Mouse (Mus musculus) thymus, adult 2 months (tissue): Measurements from ENCODE around the gene Scnn1b. TPM values are rescaled to one million over a fixed set of nuclear protein-coding genes. Genes with fewer than 3 reads are reported as not detected.

Experiments used
- DNase-seq: peaks from one replicate; pipeline ENCODE4 v3.0.0; 2021
- H3K27ac ChIP-seq: fragments of 200-500 bp; 2 replicates; pipeline ENCODE4 v1.5.1; 2012; ENCODE audit warnings: low read length, control low read depth; ENCODE audit not compliant: control insufficient read depth, insufficient read depth
- H3K27me3 ChIP-seq: fragments of 200-500 bp; 2 replicates; pipeline ENCODE4 v1.6.1; 2012; ENCODE audit warnings: mild to moderate bottlenecking, low read length, moderate library complexity, mixed read lengths; ENCODE audit not compliant: control insufficient read depth, insufficient read depth
- H3K36me3 ChIP-seq: fragments of 200-500 bp; 2 replicates; pipeline ENCODE4 v1.6.1; 2012; ENCODE audit warnings: mild to moderate bottlenecking, low read length, moderate library complexity; ENCODE audit not compliant: control insufficient read depth, insufficient read depth
- H3K4me1 ChIP-seq: fragments of 200-500 bp; replicated peaks from 2 replicates; pipeline ENCODE4 v1.6.1; 2012; ENCODE audit warnings: low read length; ENCODE audit not compliant: control insufficient read depth, insufficient read depth
- H3K4me3 ChIP-seq: fragments of 200-500 bp; 2 replicates; pipeline ENCODE4 v1.5.1; 2012; ENCODE audit warnings: mild to moderate bottlenecking, low read length, control low read depth, moderate library complexity; ENCODE audit not compliant: control insufficient read depth, insufficient read depth
- CTCF ChIP-seq: fragments of 200-500 bp; IDR thresholded peaks from 2 replicates; pipeline ENCODE4 v1.5.1; 2012; ENCODE audit warnings: mild to moderate bottlenecking, control low read depth, low read length, moderate library complexity, borderline replicate concordance; ENCODE audit not compliant: control insufficient read depth, poor library complexity, insufficient read depth; ENCODE audit errors: extremely low read depth
- POLR2A ChIP-seq: fragments of 200-500 bp; IDR thresholded peaks from 2 replicates; pipeline ENCODE4 v1.6.1; 2012; ENCODE audit warnings: mild to moderate bottlenecking, low read length, control low read depth, moderate library complexity; ENCODE audit not compliant: control insufficient read depth, poor library complexity, insufficient read depth; ENCODE audit errors: extremely low read depth
- WGBS: fragments of 180-500 bp; shearing (Covaris S2); methylation state at CpG from one replicate; pipeline ENCODE4 v1.1.7; 2018; 5-methylcytosine and 5-hydroxymethylcytosine counted together
- polyA plus RNA-seq: library from polyadenylated mRNA; depleted of rRNA; stranded (reverse); fragments of >200 nt; gene quantifications from 2 replicates; pipeline ENCODE4 v1.2.3, GENCODE M21; 2012

The Scnn1b gene
- polyA plus RNA-seq, 1 experiment = 1.1 TPM

- whole genome bisulfite sequencing = 82% methylated on average over 8 of the region's 8 CpGs
- no peak overlapping the region for H3K4me3 ChIP-seq
- no peaks in the 10 kb centered on the region for H3K27me3 ChIP-seq
- no peaks in the 10 kb centered on the region for H3K36me3 ChIP-seq
- DNase-seq = no peak
- TF ChIP-seq CTCF = no peak
- no peak for TF ChIP-seq POLR2A
- no peaks in the 10 kb centered on the region for H3K4me1 ChIP-seq
- no peak overlapping the region for H3K27ac ChIP-seq
These were observed 38.0 kb downstream of the Scnn1b start for GRCm38 (mm10) chr7:121902757-121903411.

GRCm38 (mm10) chr7:121906879-121907278, 42.0 kb downstream of the Scnn1b start:
- Histone ChIP-seq H3K4me1 (no peaks in the 10 kb centered on the region), H3K36me3 (no peaks in the 10 kb centered on the region), H3K27ac (no peak overlapping the region), H3K27me3 (no peaks in the 10 kb centered on the region), H3K4me3 (no peak overlapping the region)
- WGBS = 74% methylated on average over 4 of the region's 4 CpGs
- no peak for DNase-seq
- TF ChIP-seq CTCF = no peak
- TF ChIP-seq POLR2A = no peak

- no peak for DNase-seq
- no peak overlapping the region for H3K4me3 ChIP-seq
- H3K4me1 ChIP-seq = no peaks in the 10 kb centered on the region
- no peaks in the 10 kb centered on the region for H3K27me3 ChIP-seq
- TF ChIP-seq POLR2A (no peak), CTCF (no peak)
- no peak overlapping the region for H3K27ac ChIP-seq
- 72% methylated on average over 8 of the region's 8 CpGs for WGBS
- no peaks in the 10 kb centered on the region for H3K36me3 ChIP-seq
These were observed 47.4 kb downstream of the Scnn1b start for GRCm38 (mm10) chr7:121912250-121912649.

GRCm38 (mm10) chr7:121913944-121914343, 49.1 kb downstream of the Scnn1b start:
- no peak for TF ChIP-seq POLR2A
- no peak for TF ChIP-seq CTCF
- no peak for DNase-seq
- no peaks in the 10 kb centered on the region for H3K4me1 ChIP-seq
- no peak overlapping the region for H3K27ac ChIP-seq
- no peaks in the 10 kb centered on the region for H3K27me3 ChIP-seq
- H3K36me3 ChIP-seq = no peaks in the 10 kb centered on the region
- no peak overlapping the region for H3K4me3 ChIP-seq
- 77% methylated on average over 6 of the region's 6 CpGs for WGBS

- TF ChIP-seq CTCF (no peak), POLR2A (no peak)
- Histone ChIP-seq H3K36me3 (no peaks in the 10 kb centered on the region), H3K27me3 (no peaks in the 10 kb centered on the region), H3K4me3 (no peak overlapping the region), H3K4me1 (no peaks in the 10 kb centered on the region), H3K27ac (no peak overlapping the region)
- DNase-seq = no peak
- 99% methylated on average over 7 of the region's 7 CpGs for WGBS
These were observed 59.5 kb downstream of the Scnn1b start for GRCm38 (mm10) chr7:121924361-121924760.

- H3K4me3 ChIP-seq = no peak overlapping the region
- no peaks in the 10 kb centered on the region for H3K36me3 ChIP-seq
- TF ChIP-seq CTCF (no peak), POLR2A (no peak)
- no peak overlapping the region for H3K27ac ChIP-seq
- DNase-seq = no peak
- 91% methylated on average over 2 of the region's 2 CpGs for WGBS
- no peaks in the 10 kb centered on the region for H3K27me3 ChIP-seq
- H3K4me1 ChIP-seq = no peaks in the 10 kb centered on the region
These were observed 63.0 kb downstream of the Scnn1b start for GRCm38 (mm10) chr7:121927882-121928281.

GRCm38 (mm10) chr7:121931246-121931645, 66.4 kb downstream of the Scnn1b start:
- TF ChIP-seq CTCF = no peak
- TF ChIP-seq POLR2A = no peak
- H3K27me3 ChIP-seq = no peaks in the 10 kb centered on the region
- no peak for DNase-seq
- H3K36me3 ChIP-seq = no peaks in the 10 kb centered on the region
- H3K27ac ChIP-seq = no peak overlapping the region
- no peak overlapping the region for H3K4me3 ChIP-seq
- 73% methylated on average over 7 of the region's 7 CpGs for WGBS
- peaks cover 9% of the 10 kb centered on the region for H3K4me1 ChIP-seq

GRCm38 (mm10) chr7:121933675-121934074, 68.8 kb downstream of the Scnn1b start:
- 91% methylated on average over 6 of the region's 6 CpGs for WGBS
- H3K27ac ChIP-seq = no peak overlapping the region
- no peaks in the 10 kb centered on the region for H3K36me3 ChIP-seq
- H3K4me3 ChIP-seq = no peak overlapping the region
- H3K27me3 ChIP-seq = no peaks in the 10 kb centered on the region
- peaks cover 9% of the 10 kb centered on the region for H3K4me1 ChIP-seq
- DNase-seq = no peak
- no peak for TF ChIP-seq POLR2A
- TF ChIP-seq CTCF = no peak
